Mouse (Mus musculus) stomach, postnatal 0 days (tissue): ENCODE measurements at regions not wholly inside any gene's neighbourhood (a gene's known extent, or its start where the extent isn't known, plus 50 kb on each side); places are given as distances from the start of the nearest gene placed in this dataset.

Experiments used
- ATAC-seq: fragments of 200-750 bp; cut with Nextera tagmentation; 2 replicates; pipeline ENCODE4 v1.8.0; 2017; ENCODE audit not compliant: low FRiP score, low TSS enrichment
- DNase-seq: peaks from one replicate; pipeline ENCODE4 v3.0.0-alpha.2; 2016; ENCODE audit warnings: low spot score
- H3K27ac ChIP-seq: fragments of 300-500 bp; sonication (generic); replicated peaks from 2 replicates; pipeline ENCODE4 v1.5.1; 2014; ENCODE audit warnings: mild to moderate bottlenecking, control low read depth
- H3K27me3 ChIP-seq: fragments of 300-500 bp; sonication (generic); 2 replicates; pipeline ENCODE4 v1.6.1; 2014; ENCODE audit warnings: low read length; ENCODE audit not compliant: control insufficient read depth, insufficient read depth
- H3K36me3 ChIP-seq: fragments of 300-500 bp; sonication (generic); 2 replicates; pipeline ENCODE4 v1.6.1; 2014; ENCODE audit warnings: low read length, mixed read lengths; ENCODE audit not compliant: control insufficient read depth, insufficient read depth
- H3K4me1 ChIP-seq: fragments of 300-500 bp; sonication (generic); replicated peaks from 2 replicates; pipeline ENCODE4 v1.6.1; 2014; ENCODE audit warnings: antibody characterized with exemption; ENCODE audit not compliant: control insufficient read depth, insufficient read depth
- H3K4me2 ChIP-seq: fragments of 300-500 bp; sonication (generic); replicated peaks from 2 replicates; pipeline ENCODE4 v1.6.1; 2014; ENCODE audit warnings: low read depth, mild to moderate bottlenecking, control low read depth, moderate library complexity
- H3K4me3 ChIP-seq: fragments of 300-500 bp; sonication (generic); 2 replicates; pipeline ENCODE4 v1.5.1; 2014; ENCODE audit warnings: low read depth, low read length, control low read depth
- H3K9ac ChIP-seq: fragments of 300-500 bp; sonication (generic); 2 replicates; pipeline ENCODE4 v1.6.1; 2014; ENCODE audit warnings: mild to moderate bottlenecking, low read length, control low read depth, mixed read lengths
- H3K9me3 ChIP-seq: fragments of 300-500 bp; sonication (generic); 2 replicates; pipeline ENCODE4 v1.6.1; 2016; ENCODE audit warnings: low read length; ENCODE audit not compliant: control insufficient read depth
- CTCF ChIP-seq: IDR thresholded peaks from 2 replicates; pipeline ENCODE4 v1.5.1; 2016; ENCODE audit warnings: antibody characterized with exemption, low read depth, mild to moderate bottlenecking, moderate library complexity
- EP300 ChIP-seq: optimal IDR thresholded peaks from 2 replicates; pipeline ENCODE3; 2016; ENCODE audit warnings: antibody characterized with exemption
- WGBS: fragments of 180-500 bp; shearing (Covaris S2); extraction: QIAGEN DNeasy Blood & Tissue Kit; methylation state at CpG from one replicate; pipeline ENCODE4 v1.1.7; 2014; 5-methylcytosine and 5-hydroxymethylcytosine counted together

GRCm38 (mm10) chr13:19966566-19966965 lies 123.8 kb upstream of the Elmo1 start:
- H3K4me1 ChIP-seq = no peaks in the 10 kb centered on the region
- no peak for DNase-seq
- H3K27ac ChIP-seq = no peak overlapping the region
- H3K9me3 ChIP-seq = no peaks in the 10 kb centered on the region
- no peak overlapping the region for H3K4me3 ChIP-seq
- H3K36me3 ChIP-seq = no peaks in the 10 kb centered on the region
- H3K9ac ChIP-seq = no peak overlapping the region
- ATAC-seq = no peak
- 61% methylated on average over 1 of the region's 1 CpGs for WGBS
- H3K27me3 ChIP-seq = no peaks in the 10 kb centered on the region
- no peak overlapping the region for H3K4me2 ChIP-seq
- no peak for TF ChIP-seq CTCF
- TF ChIP-seq EP300 = no peak

- no peak overlapping the region for H3K4me2 ChIP-seq
- no peaks in the 10 kb centered on the region for H3K36me3 ChIP-seq
- no peak for TF ChIP-seq EP300
- TF ChIP-seq CTCF = no peak
- no peaks in the 10 kb centered on the region for H3K9me3 ChIP-seq
- ATAC-seq = no peak
- 61% methylated on average over 3 of the region's 3 CpGs for WGBS
- H3K27ac ChIP-seq = no peak overlapping the region
- no peak overlapping the region for H3K9ac ChIP-seq
- H3K4me1 ChIP-seq = no peaks in the 10 kb centered on the region
- no peak for DNase-seq
- no peaks in the 10 kb centered on the region for H3K27me3 ChIP-seq
- H3K4me3 ChIP-seq = no peak overlapping the region
Observed at GRCm38 (mm10) chr13:19963031-19963430, 127.4 kb upstream of the Elmo1 start.

GRCm38 (mm10) chr13:19928761-19929160 lies 104.7 kb upstream of the Gpr141 start:
- Histone ChIP-seq H3K9ac (no peak overlapping the region), H3K36me3 (no peaks in the 10 kb centered on the region), H3K4me2 (no peak overlapping the region), H3K4me1 (no peaks in the 10 kb centered on the region), H3K9me3 (no peaks in the 10 kb centered on the region), H3K27ac (no peak overlapping the region), H3K4me3 (no peak overlapping the region), H3K27me3 (no peaks in the 10 kb centered on the region)
- ATAC-seq (no peak), DNase-seq (no peak)
- WGBS = 93% methylated on average over 6 of the region's 6 CpGs
- TF ChIP-seq CTCF (no peak), EP300 (no peak)

GRCm38 (mm10) chr13:19927807-19928206 lies 103.8 kb upstream of the Gpr141 start:
- Histone ChIP-seq H3K27ac (no peak overlapping the region), H3K36me3 (no peaks in the 10 kb centered on the region), H3K4me2 (no peak overlapping the region), H3K9me3 (no peaks in the 10 kb centered on the region), H3K4me3 (no peak overlapping the region), H3K9ac (no peak overlapping the region), H3K4me1 (no peaks in the 10 kb centered on the region), H3K27me3 (no peaks in the 10 kb centered on the region)
- no peak for TF ChIP-seq CTCF
- no peak for TF ChIP-seq EP300
- 87% methylated on average over 3 of the region's 3 CpGs for WGBS
- ATAC-seq = no peak
- no peak for DNase-seq

- DNase-seq = no peak
- no peaks in the 10 kb centered on the region for H3K36me3 ChIP-seq
- H3K27ac ChIP-seq = no peak overlapping the region
- no peak for TF ChIP-seq CTCF
- TF ChIP-seq EP300 = no peak
- no peak overlapping the region for H3K4me2 ChIP-seq
- H3K4me3 ChIP-seq = no peak overlapping the region
- no peaks in the 10 kb centered on the region for H3K9me3 ChIP-seq
- H3K9ac ChIP-seq = no peak overlapping the region
- ATAC-seq = no peak
- H3K4me1 ChIP-seq = no peaks in the 10 kb centered on the region
- WGBS = 78% methylated on average over 1 of the region's 1 CpGs
- H3K27me3 ChIP-seq = no peaks in the 10 kb centered on the region
Observed at GRCm38 (mm10) chr13:19921084-19921827, 97.2 kb upstream of the Gpr141 start.

- no peaks in the 10 kb centered on the region for H3K36me3 ChIP-seq
- no peak overlapping the region for H3K4me2 ChIP-seq
- 42% methylated on average over 5 of the region's 5 CpGs for WGBS
- H3K27me3 ChIP-seq = no peaks in the 10 kb centered on the region
- no peaks in the 10 kb centered on the region for H3K9me3 ChIP-seq
- H3K4me3 ChIP-seq = no peak overlapping the region
- ATAC-seq (no peak), DNase-seq (no peak)
- no peak overlapping the region for H3K9ac ChIP-seq
- no peak overlapping the region for H3K27ac ChIP-seq
- H3K4me1 ChIP-seq = no peaks in the 10 kb centered on the region
- TF ChIP-seq EP300 (no peak), CTCF (no peak)
Observed at GRCm38 (mm10) chr13:19911860-19912584, 88.0 kb upstream of the Gpr141 start.
